Mouse (Mus musculus): ENCODE data around the gene E2f2. TPM values are rescaled to one million over a fixed set of nuclear protein-coding genes. Genes with fewer than 3 reads are reported as not detected.
A peak's percentile ranks its signal among the peaks of the same experiment; 100 is the strongest.

E2f2 gene
- total and polyA plus RNA-seq, 3 experiments = 0.65 to 5.3 (median 1.3) TPM

- Histone ChIP-seq H3K4me3 (peak within 1 kb of the TSS; percentile 80), H3K36me3 (ENCODE audit: control insufficient read depth, insufficient read depth, low read length) (peaks cover 3% of the 10 kb centered on the region), H3K9ac (ENCODE audit: low read depth, low read length) (peak within 1 kb of the TSS; percentile 95), H3K27me3 (ENCODE audit: control insufficient read depth, insufficient read depth, low read length) (no peaks in the 10 kb centered on the region), H3K27ac (peak within 1 kb of the TSS; percentile 99), H3K4me1 (ENCODE audit: control insufficient read depth, insufficient read depth, low read length) (peaks cover 19% of the 10 kb centered on the region), H3K79me2 (replicated peaks; ENCODE audit: control insufficient read depth, insufficient read depth, low read length) (no peaks in the 10 kb centered on the region)
- intact Hi-C loops (cut with DNase I) = loop anchor here (5.0 kb wide), 2 partner anchors 139 to 319 kb away; partner anchors contain the start of genes 6030445D17Rik and Zfp46
- DNase-seq = peak; percentile 96 to 97
- TF ChIP-seq CTCF (IDR thresholded peaks at IDR 0.05) (no peak), POLR2A (IDR thresholded peaks at IDR 0.05; ENCODE audit: insufficient read depth, low read depth, low read length) (peak; percentile 100), EP300 (IDR thresholded peaks at IDR 0.05; ENCODE audit: insufficient read depth, low read depth, low read length) (peak; percentile 97)
- 1% methylated on average over 39 of the region's 39 CpGs for WGBS
Observed at GRCm38 (mm10) chr4:136143193-136143976, 28.8 kb upstream of the E2f2 start, which contains the start of gene Id3. Gene Id3 (plus strand): TSS chr4:136143497.

- under 1% methylated on average over 50 of the region's 50 CpGs for WGBS
- peak overlapping the region; percentile 95 for H3K9ac ChIP-seq (ENCODE audit: low read depth, low read length)
- H3K79me2 ChIP-seq (replicated peaks; ENCODE audit: control insufficient read depth, insufficient read depth, low read length) = no peaks in the 10 kb centered on the region
- H3K4me3 ChIP-seq = peak overlapping the region; percentile 80
- H3K4me1 ChIP-seq (ENCODE audit: control insufficient read depth, insufficient read depth, low read length) = peaks cover 17% of the 10 kb centered on the region
- TF ChIP-seq EP300 (IDR thresholded peaks at IDR 0.05; ENCODE audit: insufficient read depth, low read depth, low read length) (peak; percentile 98), POLR2A (IDR thresholded peaks at IDR 0.05; ENCODE audit: insufficient read depth, low read depth, low read length) (peak; percentile 91), CTCF (IDR thresholded peaks at IDR 0.05) (no peak)
- H3K36me3 ChIP-seq (ENCODE audit: control insufficient read depth, insufficient read depth, low read length) = peaks cover 3% of the 10 kb centered on the region
- no peaks in the 10 kb centered on the region for H3K27me3 ChIP-seq (ENCODE audit: control insufficient read depth, insufficient read depth, low read length)
- intact Hi-C loops (cut with DNase I) = loop anchor here (5.0 kb wide), 2 partner anchors 138 to 318 kb away; partner anchors contain the start of genes 6030445D17Rik and Zfp46
- DNase-seq = peak; percentile 91 to 93
- H3K27ac ChIP-seq = peak overlapping the region; percentile 99
Observed at GRCm38 (mm10) chr4:136144126-136144926, 27.9 kb upstream of the E2f2 start.

- H3K27me3 ChIP-seq (ENCODE audit: control insufficient read depth, insufficient read depth, low read length) = no peaks in the 10 kb centered on the region
- H3K4me1 ChIP-seq (ENCODE audit: control insufficient read depth, insufficient read depth, low read length) = peaks cover 13% of the 10 kb centered on the region
- TF ChIP-seq POLR2A (IDR thresholded peaks at IDR 0.05; ENCODE audit: insufficient read depth, low read depth, low read length) (no peak; the same call in none of the 2 replicates), CTCF (IDR thresholded peaks at IDR 0.05) (no peak), EP300 (IDR thresholded peaks at IDR 0.05; ENCODE audit: insufficient read depth, low read depth, low read length) (no peak)
- intact Hi-C loops (cut with DNase I) = loop anchor here (5.0 kb wide), 2 partner anchors 137 to 317 kb away; partner anchors contain the start of genes 6030445D17Rik and Zfp46
- H3K79me2 ChIP-seq (replicated peaks; ENCODE audit: control insufficient read depth, insufficient read depth, low read length) = no peaks in the 10 kb centered on the region
- H3K9ac ChIP-seq (ENCODE audit: low read depth, low read length) = peak overlapping the region; percentile 95
- H3K4me3 ChIP-seq = peak overlapping the region; percentile 80
- peaks cover 3% of the 10 kb centered on the region for H3K36me3 ChIP-seq (ENCODE audit: control insufficient read depth, insufficient read depth, low read length)
- WGBS = 9% methylated on average over 11 of the region's 11 CpGs
- H3K27ac ChIP-seq = peak overlapping the region; percentile 99
- no peak for DNase-seq
Observed at GRCm38 (mm10) chr4:136144927-136145292, 27.3 kb upstream of the E2f2 start.

GRCm38 (mm10) chr4:136145362-136145885, 26.8 kb upstream of the E2f2 start:
- 35% methylated on average over 11 of the region's 11 CpGs for WGBS
- Histone ChIP-seq H3K36me3 (ENCODE audit: control insufficient read depth, insufficient read depth, low read length) (peaks cover 3% of the 10 kb centered on the region), H3K4me3 (peak overlapping the region; percentile 80), H3K27ac (peak overlapping the region; percentile 99), H3K27me3 (ENCODE audit: control insufficient read depth, insufficient read depth, low read length) (no peaks in the 10 kb centered on the region), H3K4me1 (ENCODE audit: control insufficient read depth, insufficient read depth, low read length) (peaks cover 13% of the 10 kb centered on the region), H3K9ac (ENCODE audit: low read depth, low read length) (peak overlapping the region; percentile 69), H3K79me2 (replicated peaks; ENCODE audit: control insufficient read depth, insufficient read depth, low read length) (no peaks in the 10 kb centered on the region)
- intact Hi-C loops (cut with DNase I) = no loop called here
- DNase-seq = peak in 1 of 2 experiments; percentile 33
- no peak for TF ChIP-seq EP300 (IDR thresholded peaks at IDR 0.05; ENCODE audit: insufficient read depth, low read depth, low read length)
- no peak for TF ChIP-seq CTCF (IDR thresholded peaks at IDR 0.05)
- TF ChIP-seq POLR2A (IDR thresholded peaks at IDR 0.05; ENCODE audit: insufficient read depth, low read depth, low read length) = no peak; the same call in 1 of the 2 replicates

- Histone ChIP-seq H3K27me3 (ENCODE audit: control insufficient read depth, insufficient read depth, low read length) (no peaks in the 10 kb centered on the region), H3K4me1 (ENCODE audit: control insufficient read depth, insufficient read depth, low read length) (peaks cover 9% of the 10 kb centered on the region), H3K36me3 (ENCODE audit: control insufficient read depth, insufficient read depth, low read length) (peaks cover 3% of the 10 kb centered on the region), H3K79me2 (replicated peaks; ENCODE audit: control insufficient read depth, insufficient read depth, low read length) (no peaks in the 10 kb centered on the region), H3K4me3 (peak overlapping the region; percentile 80), H3K27ac (peak overlapping the region; percentile 99), H3K9ac (ENCODE audit: low read depth, low read length) (peak overlapping the region; percentile 69)
- peak; percentile 17 to 35 for DNase-seq
- WGBS = 36% methylated on average over 7 of the region's 7 CpGs
- intact Hi-C loops (cut with DNase I) = no loop called here
- TF ChIP-seq EP300 (IDR thresholded peaks at IDR 0.05; ENCODE audit: insufficient read depth, low read depth, low read length) (0 out of 2 replicates have a peak, but pooled peaks have one; percentile 16), POLR2A (IDR thresholded peaks at IDR 0.05; ENCODE audit: insufficient read depth, low read depth, low read length) (no peak; the same call in 1 of the 2 replicates)
Observed at GRCm38 (mm10) chr4:136145991-136146711, 26.0 kb upstream of the E2f2 start.
